Mouse (Mus musculus): Measurements from ENCODE around the gene Clybl.

The Clybl gene

GRCm38 (mm10) chr14:122451551-122452145, 270.1 kb downstream of the Clybl start:
- TF ChIP-seq GATA4 (IDR thresholded peaks at IDR 0.05; ENCODE audit: insufficient replicate concordance, low read length): no peak
